ENCODE assay signal across 27 mouse cellular contexts in genomic region chr15:31466749-31467148, GRCm38 (mm10). TPM values are rescaled to one million over a fixed set of nuclear protein-coding genes. Genes with fewer than 3 reads are reported as not detected.
DNase-seq lines count a peak whose midpoint lies in the region; ATAC-seq and TF ChIP-seq lines count a peak whose summit lies in the region.
"Had no signal": no experiment of that assay in that cellular context is flagged by ENCODE, and none has a peak within 500 bp of the region (broad histone marks: within the 10 kb centered on the region; RNA-seq: fewer than 3 reads in every experiment).

No protein-coding gene starts in this region.

- TF ChIP-seq POLR2A in MEL (IDR thresholded peaks at IDR 0.05; ENCODE audit: control insufficient read depth in 1 of 2, insufficient read depth in 1 of 2, low read depth in 1 of 2, low read length in 2 of 2, poor library complexity in 1 of 2): no peak
- no peak for TF ChIP-seq POLR2A in bone marrow macrophage, adult 2 months (IDR thresholded peaks at IDR 0.05; ENCODE audit: borderline replicate concordance, low read depth, low read length)

- no peak overlapping the region for H3K9ac ChIP-seq in MEL (ENCODE audit: control insufficient read depth, low read depth, low read length, poor library complexity, severe bottlenecking)
- H3K9ac ChIP-seq in hindbrain, postnatal 0 days (replicated peaks; ENCODE audit: low read length): no peak overlapping the region
- H3K9ac ChIP-seq: embryonic facial prominence, embryonic 12.5 days; embryonic facial prominence, embryonic 15.5 days; forebrain, postnatal 0 days; heart, embryonic 13.5 days; hindbrain, embryonic 12.5 days; hindbrain, embryonic 15.5 days had no signal

- peaks cover 21 to 59% of the 10 kb centered on the region in 2 experiments for H3K36me3 ChIP-seq in MEL (ENCODE audit: control insufficient read depth in 1 of 2, insufficient read depth in 2 of 2, low read length in 2 of 2)
- peaks cover 95% of the 10 kb centered on the region for H3K36me3 ChIP-seq in limb, embryonic 10.5 days
- H3K36me3 ChIP-seq in hindbrain, postnatal 0 days (ENCODE audit: insufficient read depth, low read length): peaks cover 51% of the 10 kb centered on the region

- WGBS in limb, embryonic 10.5 days: 93% methylated on average over 1 of the region's 1 CpGs
- WGBS in hindbrain, postnatal 0 days: 97% methylated on average over 1 of the region's 1 CpGs

- H3K4me2 ChIP-seq in hindbrain, postnatal 0 days (ENCODE audit: low read depth, low read length): no peak overlapping the region
- H3K4me2 ChIP-seq: embryonic facial prominence, embryonic 12.5 days; embryonic facial prominence, embryonic 15.5 days; heart, embryonic 13.5 days; hindbrain, embryonic 12.5 days; hindbrain, embryonic 15.5 days had no signal

- peaks cover 11 to 21% of the 10 kb centered on the region in 2 experiments for H3K4me1 ChIP-seq in MEL (ENCODE audit: control insufficient read depth in 1 of 2, insufficient read depth in 2 of 2, low read length in 2 of 2)
- H3K4me1 ChIP-seq in bone marrow macrophage, adult 2 months (ENCODE audit: control insufficient read depth, insufficient read depth, low read length): peaks cover 28% of the 10 kb centered on the region
- no peaks in the 10 kb centered on the region for H3K4me1 ChIP-seq in limb, embryonic 10.5 days
- no peaks in the 10 kb centered on the region for H3K4me1 ChIP-seq in hindbrain, postnatal 0 days (ENCODE audit: insufficient read depth, low read length)
- H3K4me1 ChIP-seq: embryonic facial prominence, embryonic 12.5 days; embryonic facial prominence, embryonic 15.5 days; heart, embryonic 10.5 days; heart, embryonic 13.5 days; hindbrain, embryonic 12.5 days; hindbrain, embryonic 15.5 days had no signal

- DNase-seq in MEL (ENCODE audit: low read depth, low spot score): no peak
- no peak for DNase-seq in limb, embryonic 10.5 days (ENCODE audit: low spot score)
- no peak for DNase-seq in hindbrain, postnatal 0 days (ENCODE audit: low spot score)
- DNase-seq: adrenal gland, adult 8-10 months; adrenal gland, postnatal 36 days; cerebellum, adult 11 months; cerebellum, adult 2 months; cerebellum, adult 9-11 months; cerebellum, postnatal 25 days; forebrain, postnatal 0 days; gastrocnemius, adult 2 months; gastrocnemius, postnatal 14 days; heart, adult 2 months; heart, postnatal 14 days had no signal

- peak; percentile 94 for ATAC-seq in megakaryocyte, adult 5-6 weeks (ENCODE audit: poor library complexity, severe bottlenecking)
- ATAC-seq in monocyte, adult 5-6 weeks (replicated peaks; ENCODE audit: insufficient number of reproducible peaks, low FRiP score, low TSS enrichment, poor library complexity, severe bottlenecking): peak; percentile 73
- ATAC-seq in hindbrain, postnatal 0 days: no peak
- ATAC-seq: activated CD4-positive, CD25-positive, alpha-beta regulatory T cell, adult 4 months; CD4-positive, CD25-positive, alpha-beta regulatory T cell, adult 4 months; forebrain, embryonic 14.5 days; forebrain, postnatal 0 days had no signal

- no peak for TF ChIP-seq RAD21 in MEL (IDR thresholded peaks at IDR 0.05; ENCODE audit: low read depth, low read length)

- H3K9me3 ChIP-seq in MEL (replicated peaks; ENCODE audit: insufficient read depth, low read length): no peaks in the 10 kb centered on the region
- H3K9me3 ChIP-seq in limb, embryonic 10.5 days (replicated peaks): no peaks in the 10 kb centered on the region
- no peaks in the 10 kb centered on the region for H3K9me3 ChIP-seq in hindbrain, postnatal 0 days (ENCODE audit: low read length)
- H3K9me3 ChIP-seq: embryonic facial prominence, embryonic 12.5 days; embryonic facial prominence, embryonic 15.5 days; heart, embryonic 10.5 days; heart, embryonic 13.5 days; hindbrain, embryonic 12.5 days; hindbrain, embryonic 15.5 days had no signal

- no peak for TF ChIP-seq CTCF in MEL (IDR thresholded peaks at IDR 0.05 in 2 of 3, conservative IDR thresholded peaks at IDR 0.05 in 1 of 3; ENCODE audit: control insufficient read depth in 1 of 3, insufficient read depth in 1 of 3, low read depth in 2 of 3, low read length in 3 of 3, poor library complexity in 1 of 3, severe bottlenecking in 1 of 3)
- TF ChIP-seq CTCF in bone marrow macrophage, adult 2 months (IDR thresholded peaks at IDR 0.05; ENCODE audit: low read depth, low read length): no peak
- TF ChIP-seq CTCF in hindbrain, postnatal 0 days (IDR thresholded peaks at IDR 0.05; ENCODE audit: low read depth): no peak

- peak overlapping the region; percentile 38; the same call in 1 of the 2 replicates for H3K27ac ChIP-seq in MEL (ENCODE audit: control insufficient read depth, low read depth, low read length)
- H3K27ac ChIP-seq in bone marrow macrophage, adult 2 months (ENCODE audit: insufficient read depth, low read depth, low read length): peak overlapping the region; percentile 58
- H3K27ac ChIP-seq in limb, embryonic 10.5 days: no peak overlapping the region
- no peak overlapping the region for H3K27ac ChIP-seq in hindbrain, postnatal 0 days
- H3K27ac ChIP-seq: embryonic facial prominence, embryonic 12.5 days; embryonic facial prominence, embryonic 15.5 days; gastrocnemius, adult 2 months; heart, adult 2 months; heart, embryonic 10.5 days; heart, embryonic 13.5 days; hindbrain, embryonic 12.5 days; hindbrain, embryonic 15.5 days had no signal

- H3K4me3 ChIP-seq in MEL (ENCODE audit: control insufficient read depth in 1 of 2, insufficient read depth in 1 of 2, low read depth in 2 of 2, low read length in 2 of 2): no peak overlapping the region
- no peak overlapping the region for H3K4me3 ChIP-seq in bone marrow macrophage, adult 2 months (ENCODE audit: insufficient read depth, low read length)
- no peak overlapping the region for H3K4me3 ChIP-seq in limb, embryonic 10.5 days
- no peak overlapping the region for H3K4me3 ChIP-seq in hindbrain, postnatal 0 days (ENCODE audit: low read length)
- H3K4me3 ChIP-seq: embryonic facial prominence, embryonic 12.5 days; embryonic facial prominence, embryonic 15.5 days; gastrocnemius, adult 2 months; heart, adult 2 months; heart, embryonic 10.5 days; heart, embryonic 13.5 days; hindbrain, embryonic 12.5 days; hindbrain, embryonic 15.5 days had no signal

- H3K27me3 ChIP-seq in MEL (ENCODE audit: control insufficient read depth in 1 of 2, insufficient read depth in 2 of 2, low read length in 2 of 2): no peaks in the 10 kb centered on the region
- no peaks in the 10 kb centered on the region for H3K27me3 ChIP-seq in limb, embryonic 10.5 days (ENCODE audit: low read depth, poor library complexity, severe bottlenecking)
- H3K27me3 ChIP-seq in hindbrain, postnatal 0 days (ENCODE audit: insufficient read depth, low read length): no peaks in the 10 kb centered on the region
- H3K27me3 ChIP-seq: embryonic facial prominence, embryonic 12.5 days; embryonic facial prominence, embryonic 15.5 days; heart, embryonic 13.5 days; hindbrain, embryonic 12.5 days; hindbrain, embryonic 15.5 days had no signal

- H3K79me2 ChIP-seq in MEL (ENCODE audit: control insufficient read depth, insufficient read depth, low read length, poor library complexity): no peaks in the 10 kb centered on the region

- TF ChIP-seq EP300 in MEL (IDR thresholded peaks at IDR 0.05; ENCODE audit: low read depth in 1 of 2, low read length in 2 of 2): no peak

TF ChIP-seq in MEL, 35 proteins besides CTCF, POLR2A, EP300 and RAD21:
- TF ChIP-seq BHLHE40 (IDR thresholded peaks at IDR 0.05; ENCODE audit: borderline replicate concordance, low read depth, low read length) (no peak), POLR2AphosphoS5 (IDR thresholded peaks at IDR 0.05; ENCODE audit: borderline replicate concordance, low read depth, low read length) (no peak), USF2 (IDR thresholded peaks at IDR 0.05; ENCODE audit: borderline replicate concordance in 1 of 2, insufficient read depth in 1 of 2, low read depth in 1 of 2, low read length in 2 of 2) (no peak), HCFC1 (IDR thresholded peaks at IDR 0.05; ENCODE audit: low read depth, low read length) (no peak)
TF ChIP-seq in MEL: peak in this region for 0.

RNA-seq across cellular contexts. Expression of gene Ropn1l, which starts 13.2 kb away (rescaled TPM):
- 0.96 and 1.3 TPM in 2 replicates for total RNA-seq in MEL (2012; rRNA removed)
- polyA plus RNA-seq in MEL (2012; ENCODE audit: insufficient read depth in 1 of 2, insufficient read length in 2 of 2, low read depth in 1 of 2, low replicate concordance in 2 of 2, missing spikeins in 1 of 2): 1 to 10 TPM in 1 of 2 experiments, not detected in 1; 1.7 TPM
- polyA plus RNA-seq in bone marrow macrophage, adult 2 months (2012; ENCODE audit: insufficient read depth, insufficient read length, missing spikeins): 6.0 and 6.8 TPM in 2 replicates
- total RNA-seq in megakaryocyte, adult 5-6 weeks (2015): 1.3 and 1.4 TPM in 2 replicates
- 1.2 and 1.5 TPM in 2 replicates for total RNA-seq in megakaryocyte, adult 5-6 weeks (2017)
- 0.29 to 3.7 TPM (median 1.2 TPM) in 3 replicates for total RNA-seq in monocyte, adult 5-6 weeks (2017)
- polyA plus RNA-seq in limb, embryonic 10.5 days (2016; fragmentation: Nextera tagmentation; extraction: Ambion mirVana): 2.7 and 4.7 TPM in 2 replicates
- total RNA-seq in hindbrain, postnatal 0 days (2014; rRNA removed): 0.68 and 0.73 TPM in 2 replicates
- 3.4 and 3.7 TPM in 2 replicates for polyA plus RNA-seq in hindbrain, postnatal 0 days (2015; fragmentation: Nextera tagmentation; extraction: Ambion mirVana)
- total RNA-seq: gastrocnemius, adult 2 months; heart, adult 2 months; hematopoietic stem cell, adult 5-6 weeks had no signal

Comparison
In these comparisons a context has a peak if more than half of its experiments do, and no peak if none do; other contexts are left out.
1. H3K27ac ChIP-seq: peak in MEL (single experiment) and bone marrow macrophage, adult 2 months (single experiment); none in limb, embryonic 10.5 days (single experiment) and hindbrain, postnatal 0 days (single experiment).